Mouse (Mus musculus): ENCODE results near the gene Wwox.
A peak's percentile ranks its signal among the peaks of the same experiment; 100 is the strongest.

Gene Wwox

DNA sequence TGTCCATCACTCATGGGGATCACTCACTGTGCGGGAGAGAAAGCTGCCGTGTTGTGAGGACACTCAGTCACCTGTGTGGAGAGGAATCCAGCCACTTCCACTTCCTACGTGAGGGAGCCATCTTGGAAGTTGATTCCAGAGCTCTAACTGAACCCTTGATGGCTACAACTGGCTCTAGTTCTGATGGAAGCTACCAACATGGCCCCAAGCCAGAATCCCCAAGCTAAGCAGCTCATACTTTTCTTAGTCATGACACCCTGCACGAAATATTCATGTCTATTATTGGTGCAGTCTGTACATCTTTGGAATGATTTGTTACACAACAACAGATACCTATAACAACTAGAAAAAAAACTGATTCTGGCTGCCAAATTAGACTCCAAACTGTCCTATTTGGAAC lies 523.8 kb downstream of the Wwox start:
- DNase-seq (ENCODE audit: low spot score in 2 of 2), result no peak

DNA sequence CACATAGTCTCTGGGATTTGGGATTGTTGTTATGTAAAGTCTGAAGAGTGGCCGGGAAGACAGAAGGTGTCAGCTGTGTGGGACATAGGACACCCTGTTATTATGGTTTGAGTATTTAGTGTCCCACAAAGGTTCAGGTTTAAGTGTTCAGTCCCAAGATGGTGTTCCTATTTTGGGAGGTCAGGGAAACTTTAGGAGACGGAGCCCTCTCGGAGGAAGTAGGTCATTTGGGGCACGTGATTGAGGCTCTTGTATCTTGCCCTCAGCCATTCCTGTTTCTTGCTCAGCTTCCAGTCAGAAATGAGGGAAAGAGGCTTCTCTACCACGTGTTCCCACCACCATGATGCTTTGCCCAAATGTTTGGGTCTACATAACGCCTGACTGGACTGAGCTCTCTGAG lies 524.8 kb downstream of the Wwox start:
- no peak for DNase-seq (ENCODE audit: low spot score in 2 of 2)

DNA sequence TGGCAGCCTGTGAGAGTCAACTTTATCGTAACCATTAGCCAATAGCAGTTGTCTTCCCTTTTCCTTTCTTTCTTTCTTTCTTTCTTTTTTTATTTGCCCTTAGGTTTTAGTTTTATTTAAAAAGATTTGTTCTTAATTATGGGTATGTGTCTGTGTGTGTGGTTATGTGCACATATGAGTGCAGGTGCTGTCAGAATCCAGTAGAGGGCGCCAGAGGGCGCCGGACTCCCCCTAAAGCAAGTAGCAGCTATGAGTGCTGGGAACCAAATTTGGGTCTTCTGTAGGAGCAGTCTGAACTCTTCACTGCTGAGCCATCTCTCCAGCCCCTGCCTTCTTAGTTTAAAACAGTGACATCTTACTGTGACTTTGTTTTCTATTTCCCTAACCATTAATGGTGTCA lies 529.4 kb downstream of the Wwox start:
- DNase-seq (ENCODE audit: low spot score in 2 of 2), result no peak

DNA sequence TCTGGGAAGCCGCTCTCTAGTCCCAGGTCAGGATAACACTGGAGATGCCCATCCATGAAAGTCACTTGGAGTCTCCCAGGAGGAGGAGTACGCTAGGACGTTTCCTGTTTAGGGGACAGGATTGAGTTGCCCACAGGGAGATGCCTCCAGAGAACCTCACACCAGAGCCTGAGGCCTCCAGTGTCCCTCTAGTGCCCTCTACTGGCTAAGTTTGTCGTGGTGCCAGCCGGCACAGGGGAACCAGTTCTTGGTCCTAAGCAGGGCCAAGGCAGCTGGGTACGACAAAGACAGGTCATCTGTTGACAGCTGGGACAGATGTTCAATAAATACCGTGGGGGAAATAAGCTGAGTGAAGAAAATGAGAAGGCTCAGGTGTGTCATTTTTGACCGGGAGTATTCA lies 531.9 kb downstream of the Wwox start:
- peak; percentile 36 to 77 for DNase-seq (ENCODE audit: low spot score in 2 of 2)

DNA sequence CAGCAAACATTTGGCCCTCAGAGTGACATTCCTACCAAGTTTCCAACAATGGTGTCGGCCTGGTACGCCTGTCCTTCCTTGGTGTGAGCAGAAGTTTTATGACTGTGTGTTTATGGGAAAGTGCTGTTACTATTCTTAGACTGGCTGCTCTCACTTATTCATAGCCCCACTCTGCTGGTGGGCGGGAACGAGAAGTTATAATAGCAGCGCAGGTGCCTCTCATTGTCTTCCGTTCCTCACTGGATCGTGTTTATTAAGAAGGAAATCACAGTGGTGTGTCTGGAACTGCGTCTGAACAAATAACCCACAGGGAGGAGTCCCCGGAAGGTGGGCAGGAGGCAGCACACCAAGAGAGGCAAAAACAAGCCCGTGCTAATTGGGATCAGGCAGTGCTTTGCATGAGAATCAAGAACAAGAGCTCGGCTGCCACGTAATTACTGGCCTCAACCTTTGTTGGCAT lies 533.6 kb downstream of the Wwox start:
- DNase-seq (ENCODE audit: low spot score in 2 of 2), result no peak

DNA sequence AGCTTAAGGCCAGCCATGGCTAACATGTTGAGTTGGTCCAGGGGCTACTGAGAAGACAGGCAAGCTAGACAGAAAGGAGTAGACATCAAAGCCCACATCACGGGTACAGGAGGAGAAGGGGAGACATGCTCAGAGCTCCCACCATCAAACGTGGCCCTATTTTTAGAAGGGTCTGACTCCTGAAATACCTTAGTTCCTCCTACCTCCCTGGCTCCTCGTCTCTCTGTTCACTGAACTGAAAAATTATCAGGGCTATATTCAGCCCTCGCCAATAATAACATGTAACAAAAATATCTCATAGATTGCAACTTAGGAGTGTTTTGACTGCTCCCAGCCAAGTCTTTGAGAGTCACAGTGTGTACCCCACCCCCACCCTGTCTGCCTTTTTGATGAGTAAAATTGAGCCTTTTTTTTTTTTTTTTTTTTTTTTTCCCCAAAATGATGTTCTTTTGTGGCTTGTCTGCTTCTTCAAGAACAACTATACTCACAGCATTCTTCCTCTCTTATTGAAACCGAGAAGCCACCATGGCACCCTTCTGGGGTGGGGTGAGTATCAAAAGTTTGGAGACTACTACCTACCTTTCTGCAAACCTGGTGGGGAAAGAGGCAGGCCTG lies 535.0 kb downstream of the Wwox start:
- no peak for DNase-seq (ENCODE audit: low spot score in 2 of 2)

DNA sequence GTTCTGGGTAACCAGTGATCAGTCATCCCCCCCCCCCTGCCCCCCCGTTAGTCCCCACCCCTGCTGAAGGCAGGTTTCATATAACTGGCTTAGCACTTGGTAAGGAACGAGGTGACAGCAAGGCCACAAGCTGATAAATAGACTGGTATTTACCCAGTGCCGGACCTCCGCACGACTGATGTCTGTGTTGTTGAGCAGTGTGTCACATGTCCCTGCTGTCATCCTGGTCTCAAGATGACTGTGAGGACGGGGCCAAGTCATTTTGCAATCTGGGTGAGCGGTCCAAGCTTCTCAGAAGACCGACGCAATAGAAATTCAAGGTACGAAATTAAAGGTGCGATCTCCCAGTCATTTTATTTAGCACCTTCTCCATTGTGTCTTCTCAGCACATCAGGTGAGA lies 538.3 kb downstream of the Wwox start:
- DNase-seq (ENCODE audit: low spot score in 2 of 2), result no peak

DNA sequence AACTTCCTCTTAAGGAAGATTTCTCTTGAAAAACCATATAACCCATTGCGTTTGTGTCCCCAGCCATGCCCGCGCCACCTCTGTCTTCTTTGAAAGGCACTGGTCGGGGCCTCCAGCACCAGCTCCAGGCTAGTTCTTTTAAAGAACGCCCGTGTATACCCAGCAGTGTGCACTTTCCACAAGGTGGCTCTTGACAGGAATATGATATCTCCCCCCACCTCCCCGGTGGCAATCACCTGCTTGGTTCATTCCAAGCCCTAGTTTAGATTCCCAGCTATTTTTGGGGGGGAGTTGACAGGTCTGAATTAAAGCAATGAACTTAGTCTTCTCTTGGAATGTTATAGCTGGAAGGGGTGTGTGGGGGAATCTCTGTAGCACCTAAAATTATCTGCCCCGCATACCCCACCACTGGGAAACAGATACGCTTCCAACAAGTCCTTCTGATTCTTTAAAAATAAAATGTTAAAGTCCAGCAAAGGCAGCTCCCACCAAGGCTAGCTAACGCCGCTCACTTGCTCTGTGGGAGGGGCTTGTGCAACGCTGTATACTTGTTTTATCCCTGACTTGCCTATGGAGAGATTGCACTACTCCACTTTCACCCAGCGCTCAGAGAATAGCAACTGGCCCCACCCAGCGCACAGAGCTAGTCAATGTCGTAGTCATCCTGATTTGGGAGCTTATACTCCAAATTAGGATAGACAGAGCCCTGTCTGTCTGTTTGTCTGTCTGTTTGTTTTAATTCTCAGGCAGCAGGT lies 538.9 kb downstream of the Wwox start:
- no peak for DNase-seq (ENCODE audit: low spot score in 2 of 2)

DNA sequence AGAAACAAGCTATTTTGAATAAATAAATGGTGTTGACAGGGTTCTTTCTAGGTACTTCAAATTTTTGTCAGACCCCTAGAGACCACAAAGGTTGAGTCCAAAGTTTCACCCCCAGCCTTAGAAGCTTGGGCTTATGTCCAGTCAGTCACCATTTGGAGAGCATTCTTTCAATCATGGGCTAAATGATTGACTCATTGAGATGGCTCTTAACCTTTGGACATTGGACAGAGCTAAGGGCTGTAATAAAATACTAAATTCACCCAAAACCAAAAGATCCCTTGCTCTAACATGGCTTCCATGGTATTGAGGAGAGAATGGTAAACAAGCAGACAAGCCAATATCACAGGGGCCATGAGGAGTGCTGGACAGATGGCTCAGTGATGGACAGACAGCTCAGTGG lies 540.2 kb downstream of the Wwox start:
- DNase-seq (ENCODE audit: low spot score in 2 of 2), result no peak

DNA sequence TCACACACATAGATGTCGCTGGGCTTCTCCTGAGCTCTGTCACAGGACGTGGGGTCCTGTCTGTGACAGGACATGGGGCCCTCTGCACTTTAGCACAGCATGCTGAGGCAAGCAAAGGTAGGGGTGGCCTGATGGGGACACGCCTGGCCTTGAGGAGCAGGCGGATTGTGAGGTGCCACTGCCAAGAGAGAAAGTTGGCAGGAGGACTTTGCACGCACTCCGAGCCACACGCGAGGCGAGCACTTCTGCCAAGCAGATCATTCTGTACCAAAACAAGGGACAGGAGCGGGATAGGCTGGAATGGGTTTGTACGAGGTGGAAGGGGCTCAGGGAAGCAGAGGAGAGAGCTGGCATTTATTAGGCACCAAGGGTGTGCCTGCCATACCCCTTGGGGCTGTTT lies 543.3 kb downstream of the Wwox start:
- no peak for DNase-seq (ENCODE audit: low spot score in 2 of 2)

DNA sequence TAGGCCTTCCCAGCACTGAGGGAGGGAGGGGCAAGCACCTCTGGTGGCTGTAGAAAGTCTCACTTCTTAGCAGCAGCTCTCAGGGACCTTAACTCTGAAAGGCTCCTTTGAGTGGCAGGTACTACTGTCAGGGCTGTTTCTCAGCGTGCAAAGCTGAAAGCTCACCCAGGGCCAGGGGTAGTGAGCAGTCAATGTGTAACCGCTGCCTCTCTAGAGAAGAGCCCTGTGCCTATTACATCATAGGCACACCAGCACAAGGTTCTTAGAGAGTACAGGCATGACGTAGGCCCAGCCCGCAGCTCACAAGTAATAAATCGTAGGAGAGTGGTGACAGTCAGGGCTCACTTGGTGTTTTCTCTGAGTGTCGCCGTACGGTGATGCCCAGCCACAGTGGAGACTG lies 545.0 kb downstream of the Wwox start:
- no peak for DNase-seq (ENCODE audit: low spot score in 2 of 2)

DNA sequence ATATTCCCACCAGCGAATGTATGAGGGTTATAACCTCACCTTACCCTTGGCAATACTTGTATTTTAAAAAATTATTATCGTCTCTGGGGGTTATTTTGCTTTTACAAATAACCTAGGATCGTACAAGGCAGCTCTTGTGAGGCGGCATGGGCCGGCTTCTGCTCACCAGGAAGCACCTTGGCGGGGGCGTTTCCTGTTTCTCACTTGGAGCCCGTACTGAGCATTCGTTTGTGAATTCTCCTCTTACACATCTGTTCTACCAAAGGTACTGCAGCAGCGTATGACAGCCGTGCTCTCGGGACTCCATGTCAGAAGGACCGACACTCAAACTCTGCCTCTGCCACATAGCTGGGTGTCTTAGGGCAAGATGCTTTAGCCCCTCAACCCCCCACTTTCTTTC lies 546.5 kb downstream of the Wwox start:
- peak in 1 of 2 experiments; percentile 53 for DNase-seq (ENCODE audit: low spot score in 2 of 2)

DNA sequence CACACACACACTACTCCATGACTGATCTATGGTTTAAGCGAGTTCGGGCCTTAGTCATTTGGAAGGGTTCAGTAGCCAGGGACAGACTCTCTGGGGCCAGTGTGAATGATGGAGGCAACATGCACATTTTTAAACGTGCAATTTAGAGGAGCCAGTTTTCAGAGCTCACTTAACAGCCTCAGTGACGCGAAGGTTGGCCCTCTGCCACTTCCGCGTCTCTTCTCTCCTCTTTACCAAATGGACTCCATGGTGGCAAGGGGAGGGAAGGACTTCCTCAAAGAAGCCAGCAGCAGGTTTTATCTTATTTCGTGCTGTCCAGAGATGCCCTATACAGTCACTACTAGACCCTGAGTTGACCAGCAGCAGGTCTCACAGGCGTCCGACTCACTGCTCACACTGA lies 547.5 kb downstream of the Wwox start:
- no peak for DNase-seq (ENCODE audit: low spot score in 2 of 2)

DNA sequence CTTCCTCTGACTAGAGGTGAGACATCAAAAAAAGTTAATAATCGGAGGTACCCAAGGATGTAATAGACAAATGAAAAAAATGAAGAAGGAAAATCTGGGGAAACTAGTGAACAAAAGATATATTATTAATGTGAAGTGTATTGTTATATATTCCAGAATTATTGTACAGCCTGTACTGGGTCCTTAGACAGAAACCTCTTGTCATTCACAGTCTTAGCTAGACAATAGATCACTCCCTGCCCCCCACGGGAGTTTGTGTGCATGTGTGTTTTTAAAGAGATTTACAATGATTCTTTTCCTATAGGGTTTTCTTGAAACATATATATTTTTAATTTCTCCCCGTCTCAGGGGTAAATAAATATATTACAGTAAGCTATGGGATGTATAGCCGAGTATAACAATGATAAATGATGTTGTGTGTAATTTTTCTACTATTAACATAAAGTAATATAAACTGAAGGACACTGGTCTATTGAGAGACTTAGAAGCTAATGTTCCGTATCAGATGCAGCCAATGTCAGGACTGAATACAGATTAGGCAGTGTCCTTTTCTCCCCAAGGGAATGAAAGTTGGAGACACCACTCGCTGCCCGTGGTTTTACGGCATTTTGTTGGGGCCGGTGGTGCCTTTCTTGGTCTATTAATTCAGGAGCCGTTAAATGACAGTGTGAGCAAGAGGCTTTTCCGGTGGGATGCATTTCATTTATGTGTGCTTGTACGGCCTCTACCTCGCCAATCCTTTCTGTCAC lies 551.6 kb downstream of the Wwox start:
- no peak for DNase-seq (ENCODE audit: low spot score in 2 of 2)

DNA sequence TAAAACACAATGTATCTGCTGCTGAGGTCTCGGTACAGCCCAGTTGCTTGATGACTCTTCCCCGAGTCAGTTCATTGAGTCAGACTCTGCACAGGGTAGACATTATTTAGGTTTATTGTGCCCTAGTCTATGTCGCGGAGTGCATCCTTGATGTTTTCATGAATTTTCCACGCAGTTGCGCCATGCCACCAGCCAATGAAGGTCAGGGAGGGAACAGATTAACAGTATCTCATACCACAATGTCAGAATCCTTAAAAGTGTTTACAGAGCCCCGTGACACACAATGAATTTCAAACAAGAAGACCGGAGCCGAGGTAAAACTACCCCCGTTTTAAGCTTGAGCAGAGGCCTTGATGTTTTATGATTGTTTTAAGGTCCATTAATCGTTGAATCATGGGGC lies 561.3 kb downstream of the Wwox start:
- DNase-seq (ENCODE audit: low spot score in 2 of 2), result no peak

DNA sequence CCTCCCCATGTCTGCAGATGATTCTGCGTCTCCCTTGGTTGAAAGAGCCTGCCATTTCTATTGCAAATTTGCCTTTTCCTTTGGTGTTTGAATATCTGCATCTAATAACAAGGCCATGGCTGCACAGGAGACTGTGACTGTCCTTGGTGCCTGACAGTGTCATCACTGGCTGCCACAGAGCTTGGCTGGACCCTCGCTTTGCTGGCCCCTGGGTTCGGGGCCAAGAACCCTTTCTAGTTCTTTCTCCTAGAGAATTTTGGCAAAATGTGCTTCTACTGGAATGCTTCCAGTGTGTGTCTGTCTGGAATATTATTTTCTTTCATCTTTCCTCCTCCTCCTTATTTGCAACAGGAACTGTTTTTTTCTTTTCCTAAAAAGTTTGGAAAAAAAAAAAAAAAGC lies 565.6 kb downstream of the Wwox start:
- DNase-seq (ENCODE audit: low spot score in 2 of 2), result no peak

DNA sequence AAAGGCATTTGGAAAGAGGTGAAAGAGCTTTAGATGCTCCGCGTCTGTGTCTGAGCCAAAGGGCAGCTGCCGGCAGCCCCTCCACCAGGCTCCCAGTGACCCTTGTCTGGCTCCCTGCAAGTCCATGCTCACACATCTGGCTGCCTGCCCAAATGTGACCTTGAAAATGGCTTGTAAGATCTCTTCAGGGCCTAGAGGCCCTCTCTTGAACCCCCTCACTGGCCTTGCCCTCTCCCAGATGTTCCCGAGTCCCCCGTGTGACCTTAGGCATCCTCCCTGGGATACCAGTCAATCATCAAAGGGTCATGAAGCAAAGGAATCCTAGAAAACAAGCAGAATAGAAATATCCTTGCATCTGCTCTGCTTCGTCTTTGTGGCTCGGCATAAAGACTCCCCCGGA lies 567.1 kb downstream of the Wwox start:
- no peak for DNase-seq (ENCODE audit: low spot score in 2 of 2)

DNA sequence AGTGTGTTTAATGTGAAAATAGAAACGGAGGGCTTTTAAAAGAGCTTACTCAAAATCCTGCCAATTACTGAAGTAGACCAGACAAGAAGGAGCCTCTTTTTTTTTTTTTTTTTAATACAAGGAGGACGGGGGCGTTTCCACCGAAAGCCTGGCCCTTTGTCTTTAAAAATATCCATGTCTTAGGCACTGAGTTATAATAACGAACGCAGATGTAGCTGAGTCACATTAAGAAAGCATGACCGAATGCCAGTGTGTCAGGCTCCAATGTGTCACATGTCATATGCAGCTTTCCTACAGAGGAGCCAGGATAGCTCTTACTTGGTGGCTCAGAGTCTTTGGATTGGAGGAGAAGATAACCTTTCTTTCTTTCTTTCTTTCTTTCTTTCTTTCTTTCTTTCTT lies 567.8 kb downstream of the Wwox start:
- no peak for DNase-seq (ENCODE audit: low spot score in 2 of 2)

DNA sequence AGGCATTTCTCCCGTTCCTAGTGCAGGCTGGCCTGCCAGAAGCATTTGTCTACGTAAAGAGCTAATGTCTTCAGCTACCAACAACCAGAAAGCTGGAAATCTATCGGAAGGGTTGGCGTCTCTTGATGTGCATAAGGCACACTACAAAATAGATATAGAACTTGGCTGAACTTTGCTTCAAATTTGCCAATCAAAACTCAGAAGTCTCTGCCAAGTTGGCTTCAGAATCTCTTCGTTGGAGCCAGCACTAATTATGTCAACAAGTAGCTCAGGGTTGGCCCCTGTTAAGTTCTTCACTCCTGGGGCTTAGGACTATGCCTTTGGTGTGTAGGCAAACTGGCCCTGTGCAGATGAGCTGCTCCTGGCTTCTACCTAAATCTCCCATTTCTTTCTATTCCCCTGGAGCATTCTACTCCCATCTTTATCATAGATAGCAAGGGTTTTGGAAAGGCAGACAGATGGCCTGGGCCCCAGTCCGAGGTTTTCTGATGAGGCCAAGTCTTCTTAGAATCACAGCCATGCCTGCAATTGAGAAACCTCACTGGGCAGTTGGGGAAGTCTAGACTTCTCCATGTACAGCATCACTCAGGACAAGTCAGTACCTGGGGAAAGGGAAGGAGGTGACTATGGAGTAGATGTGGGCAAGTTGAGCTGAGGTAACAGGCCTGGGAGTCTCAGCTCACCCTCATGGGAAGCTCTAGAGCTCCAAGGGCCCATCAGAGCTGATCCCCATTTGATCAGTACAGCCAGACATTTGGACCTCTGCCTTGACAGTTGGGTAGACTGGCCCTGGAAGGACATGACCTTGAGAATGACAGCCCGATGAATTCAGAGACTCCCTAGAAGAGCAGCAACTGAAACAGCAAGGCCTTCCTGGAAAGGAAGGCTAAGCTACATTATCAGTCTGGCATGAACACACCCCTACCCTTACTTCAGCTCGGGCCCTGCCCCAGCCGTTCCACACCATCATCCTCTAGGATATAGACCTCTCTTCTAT lies 569.5 kb downstream of the Wwox start:
- DNase-seq (ENCODE audit: low spot score in 2 of 2), result no peak

DNA sequence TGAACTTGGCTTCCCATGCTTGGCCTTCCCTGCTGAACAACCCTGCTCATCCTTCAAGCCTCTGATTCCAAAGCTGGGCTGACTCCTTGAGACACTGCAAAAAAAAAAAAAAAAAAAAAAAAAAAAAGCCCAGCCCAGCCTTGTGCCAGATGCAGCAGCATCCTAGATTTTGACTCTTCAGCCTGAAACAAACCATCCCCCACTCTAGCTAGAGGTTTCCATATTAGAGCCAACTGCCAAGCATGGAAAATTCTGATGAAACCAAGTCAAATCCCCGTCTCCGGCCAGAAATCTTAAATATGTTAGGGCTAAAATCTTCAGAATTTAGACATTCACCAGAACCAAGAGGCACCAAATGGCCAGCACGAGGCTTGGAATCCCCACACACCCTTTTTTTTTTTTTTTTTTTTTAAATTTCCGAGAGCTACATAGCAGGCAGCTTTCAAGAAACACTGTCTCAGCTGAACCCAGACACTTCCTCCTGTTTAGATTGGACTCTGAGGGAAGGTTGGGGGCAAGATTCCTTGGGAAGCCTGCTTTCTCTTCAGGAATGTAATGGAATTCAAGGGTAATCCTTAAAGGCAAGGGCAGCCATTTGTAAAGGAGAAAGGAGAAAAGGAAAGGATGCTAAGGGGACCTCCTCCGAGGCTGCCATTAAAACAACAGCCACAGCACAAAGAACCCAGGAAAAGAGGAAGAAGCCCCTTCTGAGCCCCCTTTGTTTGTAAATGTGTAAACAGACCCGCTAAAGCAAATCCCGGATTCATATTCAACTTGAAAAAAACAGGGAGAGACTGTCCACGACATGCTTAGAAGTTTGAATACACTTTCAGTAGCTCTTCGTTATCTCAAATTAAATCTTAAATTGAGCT lies 570.7 kb downstream of the Wwox start:
- DNase-seq (ENCODE audit: low spot score in 2 of 2), result no peak

DNA sequence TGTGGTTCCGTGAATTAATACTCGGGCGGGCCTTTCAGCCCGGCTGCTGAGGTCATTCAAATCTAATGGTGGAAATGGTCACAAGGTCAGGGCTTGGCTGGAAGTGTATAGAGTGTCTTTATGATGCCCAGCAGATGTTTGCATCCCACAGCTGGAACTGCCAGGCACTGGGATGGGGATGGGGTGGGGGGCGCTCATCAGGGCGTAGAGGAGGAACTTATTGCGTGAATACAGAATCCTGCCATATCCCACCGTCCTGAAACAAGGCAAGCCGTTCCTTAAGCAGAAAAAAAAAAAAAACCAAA lies 571.3 kb downstream of the Wwox start:
- no peak for DNase-seq (ENCODE audit: low spot score in 2 of 2)

Measured in spleen, postnatal 10 days (tissue).